Mouse (Mus musculus): Measurements from ENCODE around the gene Rbpj.

GRCm38 (mm10) chr5:53594274-53594673, 128.3 kb downstream of the Rbpj start:
- TF ChIP-seq ZMIZ1 (IDR thresholded peaks at IDR 0.05; ENCODE audit: low read depth, low read length) (no peak), POLR2A (IDR thresholded peaks at IDR 0.05; ENCODE audit: low read depth, low read length) (no peak), MAX (IDR thresholded peaks at IDR 0.05; ENCODE audit: low read length) (no peak), CTCF (conservative IDR thresholded peaks at IDR 0.05 in 1 of 2, IDR thresholded peaks at IDR 0.05 in 1 of 2; ENCODE audit: low read depth in 2 of 2, low read length in 2 of 2) (peak; percentile 65 to 84; a peak in 3 of 4 replicates), POLR2AphosphoS2 (IDR thresholded peaks at IDR 0.05; ENCODE audit: low read depth, low read length) (no peak), HCFC1 (IDR thresholded peaks at IDR 0.05; ENCODE audit: low read depth, low read length) (no peak), TCF12 (IDR thresholded peaks at IDR 0.05; ENCODE audit: low read depth, low read length) (no peak), BHLHE40 (IDR thresholded peaks at IDR 0.05; ENCODE audit: low read depth, low read length) (no peak), KAT2A (IDR thresholded peaks at IDR 0.05; ENCODE audit: insufficient replicate concordance, low read length) (no peak)
